Mouse (Mus musculus) Patski (cell line): ENCODE results near the gene Lin7c. TPM values are rescaled to one million over a fixed set of nuclear protein-coding genes. Genes with fewer than 3 reads are reported as not detected.

Experiments used
- ATAC-seq: fragments of 100-300 bp; one replicate; pipeline ENCODE4 v1.8.0; 2021
- CTCF ChIA-PET: fragments of 350-600 bp; sonication (Branson Sonifier 250); formaldehyde crosslinking; loops from one replicate; lab custom pipeline; 2022; ENCODE audit warnings: inconsistent platforms; lab: Charles Lee
- POLR2A ChIA-PET: fragments of 350-600 bp; sonication (Branson Sonifier 250); formaldehyde crosslinking; loops from one replicate; lab custom pipeline; 2022; ENCODE audit warnings: antibody characterized with exemption, inconsistent platforms; lab: Charles Lee
- DNase-seq: peaks from one replicate; pipeline ENCODE4 v3.0.0-alpha.2; 2011; ENCODE audit warnings: low read depth, low spot score
- H3K27me3 ChIP-seq: fragments of 371-371 bp; one replicate; pipeline ENCODE4 v1.5.1; 2021
- CTCF ChIP-seq: fragments of 100-300 bp; IDR thresholded peaks from one replicate; pipeline ENCODE4 v1.5.1; 2021
- in situ Hi-C: fragments of 300-500 bp; cut with MboI; formaldehyde crosslinking; loops from 3 replicates; pipeline ENCODE4 v1.11.1; 2018; ENCODE audit warnings: low pct_unique_long_range_greater_than_20kb, mixed read lengths
- polyA plus RNA-seq: library from polyadenylated mRNA; unstranded; gene quantifications from one replicate; pipeline ENCODE4 v1.2.3, GENCODE M21; 2021

The Lin7c gene
- polyA plus RNA-seq, 1 experiment from 2014 or later: 63.9 TPM

DNA sequence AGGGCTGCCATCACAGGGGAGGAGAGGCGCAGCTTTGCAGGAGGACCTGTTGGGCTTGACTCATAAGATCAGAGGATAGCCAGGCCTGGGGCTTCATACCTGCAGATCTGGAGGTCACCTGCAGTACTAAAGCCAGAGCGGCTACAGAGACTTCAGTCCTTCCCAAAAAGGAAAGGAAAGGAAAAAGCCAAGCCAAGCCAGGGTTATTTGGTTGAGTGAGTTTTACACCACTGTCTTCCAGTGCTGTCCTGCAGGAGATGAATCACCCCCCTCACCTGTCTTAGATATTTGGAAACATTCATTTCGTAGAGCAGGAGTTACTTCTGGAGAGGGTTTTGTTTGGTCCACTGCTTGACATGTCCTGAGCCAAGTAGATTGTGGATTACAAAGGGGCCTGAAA lies 42.5 kb downstream of the Lin7c start:
- no peaks in the 10 kb centered on the region for H3K27me3 ChIP-seq
- TF ChIP-seq CTCF: no peak
- in situ Hi-C loops: no loop called here
- ChIA-PET POLR2A (interaction anchor here (0.8 to 1.3 kb wide), 2 partner anchors 13 to 23 kb away, joined by 3 read pairs; no protein-coding TSS in a partner anchor), CTCF (no interaction called here)
- DNase-seq: no peak
- no peak for ATAC-seq

GRCm38 (mm10) chr2:109934086-109934485 lies 43.4 kb downstream of the Lin7c start:
- H3K27me3 ChIP-seq: no peaks in the 10 kb centered on the region
- in situ Hi-C loops: no loop called here
- ATAC-seq (no peak), DNase-seq (no peak)
- ChIA-PET CTCF (interaction anchor here (1.1 kb wide), 1 partner anchor 38 kb away, joined by 3 read pairs; no protein-coding TSS in a partner anchor), POLR2A (no interaction called here)
- TF ChIP-seq CTCF: no peak

DNA sequence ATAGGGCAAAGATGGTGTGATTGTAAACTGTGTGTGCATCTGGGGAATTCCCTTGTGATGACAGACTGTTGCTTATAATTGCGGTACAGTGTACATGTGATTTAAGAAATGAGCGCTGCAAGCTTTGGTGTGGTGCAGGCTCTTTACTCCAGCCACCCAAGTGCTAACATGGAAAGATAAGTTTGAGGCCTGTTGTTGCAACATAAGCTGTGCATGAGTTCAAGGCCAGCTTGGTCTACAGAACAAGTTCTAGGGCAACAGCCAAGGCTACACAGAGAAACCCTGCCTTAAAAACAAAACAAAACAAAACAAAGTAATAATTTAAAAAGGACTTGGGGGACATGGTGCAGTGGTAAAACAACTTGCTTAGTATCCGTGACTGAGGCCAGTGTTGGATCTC lies 44.5 kb downstream of the Lin7c start:
- no peak for DNase-seq
- ATAC-seq: no peak
- in situ Hi-C loops: no loop called here
- TF ChIP-seq CTCF: no peak
- no peaks in the 10 kb centered on the region for H3K27me3 ChIP-seq
- CTCF ChIA-PET: interaction anchor here (1.1 kb wide), 1 partner anchor 10 kb away, joined by 4 read pairs; no protein-coding TSS in a partner anchor
- POLR2A ChIA-PET: interaction anchor here (0.6 kb wide), 1 partner anchor 251 kb away, joined by 5 read pairs; no protein-coding TSS in a partner anchor

- in situ Hi-C loops: no loop called here
- no peaks in the 10 kb centered on the region for H3K27me3 ChIP-seq
- CTCF ChIA-PET: interaction anchor here (1.1 kb wide), 1 partner anchor 9 kb away, joined by 4 read pairs; no protein-coding TSS in a partner anchor
- DNase-seq (no peak), ATAC-seq (no peak)
- TF ChIP-seq CTCF: no peak
- POLR2A ChIA-PET: interaction anchor here (0.6 kb wide), 1 partner anchor 250 kb away, joined by 5 read pairs; no protein-coding TSS in a partner anchor
Measured at GRCm38 (mm10) chr2:109935754-109936409, 45.2 kb downstream of the Lin7c start.

- ATAC-seq (no peak), DNase-seq (no peak)
- ChIA-PET CTCF (no interaction called here), POLR2A (no interaction called here)
- no peaks in the 10 kb centered on the region for H3K27me3 ChIP-seq
- no peak for TF ChIP-seq CTCF
- in situ Hi-C loops: no loop called here
Measured at GRCm38 (mm10) chr2:109936410-109936755, 45.7 kb downstream of the Lin7c start.

DNA sequence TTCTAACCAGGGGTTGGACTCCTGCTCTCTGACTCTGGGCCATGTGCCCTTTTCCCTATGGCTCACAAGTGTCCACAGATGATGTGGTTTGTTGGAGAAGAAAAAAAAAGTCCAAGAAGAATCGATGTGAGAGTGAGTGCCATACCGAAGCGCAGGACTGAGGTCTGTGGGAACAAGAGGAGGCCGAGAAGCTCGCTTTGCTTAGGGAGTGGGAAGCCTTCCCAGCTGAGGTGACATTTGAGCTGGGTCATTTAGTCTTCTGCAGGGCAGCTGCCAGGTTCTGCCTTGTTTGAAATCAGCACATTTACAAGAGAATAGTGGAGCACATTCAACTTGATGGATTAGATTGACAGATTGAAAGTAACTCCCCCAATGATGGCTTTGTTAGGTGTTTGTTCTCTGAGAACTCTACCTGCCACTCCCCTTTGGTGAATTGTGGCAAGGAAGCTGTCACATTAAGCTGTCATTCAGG lies 51.4 kb downstream of the Lin7c start:
- TF ChIP-seq CTCF: no peak
- ChIA-PET CTCF (interaction anchor here (1.3 kb wide), 1 partner anchor 10 kb away, joined by 4 read pairs; no protein-coding TSS in a partner anchor), POLR2A (no interaction called here)
- DNase-seq (no peak), ATAC-seq (no peak)
- in situ Hi-C loops: no loop called here
- H3K27me3 ChIP-seq: no peaks in the 10 kb centered on the region

DNA sequence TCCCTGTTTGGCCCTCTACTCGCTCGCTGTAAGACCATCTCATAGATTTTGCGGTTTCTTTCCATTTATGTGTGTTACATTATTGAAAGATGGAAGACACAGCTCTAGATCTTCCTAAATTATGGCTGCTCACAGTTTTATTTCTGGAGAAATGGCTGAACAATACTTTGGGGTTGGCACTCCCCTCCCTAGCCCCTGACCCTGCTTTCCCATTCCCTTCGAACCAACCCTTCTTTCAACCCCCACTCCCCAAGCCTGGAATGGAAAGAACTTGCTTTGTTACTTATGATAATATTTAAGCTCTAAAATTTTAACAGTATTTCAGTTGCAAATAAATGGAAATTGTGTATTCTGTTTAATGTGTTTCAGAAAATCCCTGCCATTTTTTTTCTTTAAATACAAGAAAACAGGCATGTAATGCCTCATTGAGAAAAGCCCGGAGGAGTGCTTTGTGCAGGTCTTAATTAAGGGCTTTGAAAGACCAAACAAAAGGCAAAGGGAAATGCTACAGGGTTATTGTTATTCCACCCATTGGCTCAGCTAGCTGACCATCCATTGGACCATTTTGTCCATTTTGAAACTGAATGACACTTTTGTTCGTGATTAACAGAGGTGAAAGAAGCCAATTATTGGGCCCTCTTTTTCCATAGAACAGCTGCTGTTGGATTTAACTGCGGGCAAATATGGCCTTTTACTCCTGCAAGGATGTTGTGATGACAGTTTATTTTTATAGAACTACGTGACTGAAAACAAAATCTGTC lies 52.3 kb downstream of the Lin7c start:
- DNase-seq: no peak

GRCm38 (mm10) chr2:109944995-109945394 lies 54.3 kb downstream of the Lin7c start:
- ATAC-seq: no peak
- CTCF ChIA-PET: interaction anchor here (1.0 to 1.4 kb wide), 2 partner anchors 9 to 12 kb away, joined by 3 to 4 read pairs; no protein-coding TSS in a partner anchor
- DNase-seq: no peak
- in situ Hi-C loops: no loop called here
- TF ChIP-seq CTCF: no peak
- H3K27me3 ChIP-seq: no peaks in the 10 kb centered on the region
- POLR2A ChIA-PET: no interaction called here

More for the DNA sequence above, 52.3 kb downstream of the Lin7c start:
- no peaks in the 10 kb centered on the region for H3K27me3 ChIP-seq
- ChIA-PET CTCF (interaction anchor here (1.3 kb wide), 1 partner anchor 9 kb away, joined by 4 read pairs; no protein-coding TSS in a partner anchor), POLR2A (interaction anchor here (0.6 kb wide), 1 partner anchor 10 kb away, joined by 3 read pairs; no protein-coding TSS in a partner anchor)
- in situ Hi-C loops: no loop called here
- TF ChIP-seq CTCF: no peak
- ATAC-seq: no peak

DNA sequence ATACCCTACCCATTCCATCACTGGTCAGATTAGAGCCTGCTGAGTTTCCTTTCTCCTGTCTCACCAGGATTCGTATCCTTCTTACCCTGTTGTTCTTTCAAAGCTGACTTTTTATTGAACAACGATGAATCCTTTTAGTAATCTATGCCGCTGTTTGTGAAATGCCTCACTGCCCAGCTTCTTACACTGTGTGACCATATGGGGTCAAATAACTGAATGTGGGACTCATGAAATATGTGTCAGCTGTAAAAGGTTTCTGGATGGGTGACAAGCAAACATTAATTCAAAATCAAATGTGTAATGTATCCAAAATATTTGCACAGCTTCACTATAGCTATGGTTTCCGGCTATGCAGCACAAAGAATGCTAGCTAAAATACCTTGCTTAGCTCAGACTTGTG lies 54.9 kb downstream of the Lin7c start:
- DNase-seq (no peak), ATAC-seq (peak; percentile 31)
- POLR2A ChIA-PET: no interaction called here
- no peaks in the 10 kb centered on the region for H3K27me3 ChIP-seq
- in situ Hi-C loops: no loop called here
- TF ChIP-seq CTCF: no peak
- CTCF ChIA-PET: interaction anchor here (1.0 to 1.4 kb wide), 2 partner anchors 10 to 11 kb away, joined by 3 to 4 read pairs; no protein-coding TSS in a partner anchor

- no peaks in the 10 kb centered on the region for H3K27me3 ChIP-seq
- no peak for DNase-seq
- in situ Hi-C loops: no loop called here
- ATAC-seq: no peak
- ChIA-PET CTCF (no interaction called here), POLR2A (no interaction called here)
- no peak for TF ChIP-seq CTCF
Measured at GRCm38 (mm10) chr2:109946426-109946825, 55.8 kb downstream of the Lin7c start.
